Mouse (Mus musculus) heart, postnatal 0 days (tissue): ENCODE results near the gene Il17rb. TPM values are rescaled to one million over a fixed set of nuclear protein-coding genes. Genes with fewer than 3 reads are reported as not detected.

Experiments
- ATAC-seq: fragments of 200-750 bp; cut with Nextera tagmentation; 2 replicates; pipeline ENCODE4 v1.8.0; 2017; ENCODE audit warnings: low read depth, moderate number of reproducible peaks, moderate library complexity; ENCODE audit not compliant: insufficient read depth
- DNase-seq: peaks from one replicate; pipeline ENCODE4 v3.0.0-alpha.2; 2016; ENCODE audit warnings: low spot score
- H3K27ac ChIP-seq: fragments of 300-500 bp; sonication (generic); 2 replicates; pipeline ENCODE4 v1.5.1; 2014; ENCODE audit warnings: low read depth, mild to moderate bottlenecking
- H3K27me3 ChIP-seq: fragments of 300-500 bp; sonication (generic); 2 replicates; pipeline ENCODE4 v1.6.1; 2014; ENCODE audit warnings: low read length, mixed read lengths; ENCODE audit not compliant: control insufficient read depth, insufficient read depth
- H3K36me3 ChIP-seq: fragments of 300-500 bp; sonication (generic); replicated peaks from 2 replicates; pipeline ENCODE4 v1.6.1; 2014; ENCODE audit warnings: low read length, mixed read lengths; ENCODE audit not compliant: control insufficient read depth, insufficient read depth
- H3K4me1 ChIP-seq: fragments of 300-500 bp; sonication (generic); 2 replicates; pipeline ENCODE4 v1.6.1; 2014; ENCODE audit warnings: antibody characterized with exemption; ENCODE audit not compliant: control insufficient read depth, insufficient read depth
- H3K4me2 ChIP-seq: fragments of 300-500 bp; sonication (generic); 2 replicates; pipeline ENCODE4 v1.6.1; 2014; ENCODE audit warnings: low read depth, mild to moderate bottlenecking, low read length, moderate library complexity
- H3K4me3 ChIP-seq: fragments of 300-500 bp; sonication (generic); 2 replicates; pipeline ENCODE4 v1.5.1; 2014; ENCODE audit warnings: low read depth, low read length
- H3K9ac ChIP-seq: fragments of 300-500 bp; sonication (generic); replicated peaks from 2 replicates; pipeline ENCODE4 v1.6.1; 2014; ENCODE audit warnings: low read depth, low read length, mixed read lengths
- H3K9me3 ChIP-seq: fragments of 300-500 bp; sonication (generic); replicated peaks from 2 replicates; pipeline ENCODE4 v1.6.1; 2016; ENCODE audit warnings: low read length; ENCODE audit not compliant: control insufficient read depth
- CTCF ChIP-seq: IDR thresholded peaks from 2 replicates; pipeline ENCODE4 v1.5.1; 2016; ENCODE audit warnings: antibody characterized with exemption, control low read depth, low read depth
- EP300 ChIP-seq: IDR thresholded peaks from 2 replicates; pipeline ENCODE4 v1.6.1; 2016; ENCODE audit warnings: antibody characterized with exemption, low read depth
- WGBS: fragments of 180-500 bp; shearing (Covaris S2); extraction: QIAGEN DNeasy Blood & Tissue Kit; methylation state at CpG from one replicate; pipeline ENCODE4 v1.1.7; 2014; 5-methylcytosine and 5-hydroxymethylcytosine counted together
- polyA plus RNA-seq: library from polyadenylated mRNA; unstranded; fragments of >200 nt; fragmentation: Nextera tagmentation; extraction: Ambion mirVana; gene quantifications from 2 replicates; pipeline ENCODE4 v1.2.1, GENCODE M21; 2015
- total RNA-seq: library from RNA; depleted of rRNA; stranded (reverse); fragments of >200 nt; gene quantifications from 2 replicates; pipeline ENCODE4 v1.2.3, GENCODE M21; 2014; ENCODE audit warnings: low replicate concordance

The Il17rb gene
- total and polyA plus RNA-seq, 2 experiments from 2014 or later = 0.22 TPM; not detected in 1

- no peaks in the 10 kb centered on the region for H3K36me3 ChIP-seq
- DNase-seq (no peak), ATAC-seq (no peak)
- no peak overlapping the region for H3K27ac ChIP-seq
- no peaks in the 10 kb centered on the region for H3K4me1 ChIP-seq
- H3K9me3 ChIP-seq = no peaks in the 10 kb centered on the region
- WGBS = 91% methylated on average over 8 of the region's 8 CpGs
- TF ChIP-seq CTCF (no peak), EP300 (no peak)
- no peak overlapping the region for H3K4me2 ChIP-seq
- no peaks in the 10 kb centered on the region for H3K27me3 ChIP-seq
- H3K4me3 ChIP-seq = no peak overlapping the region
- no peak overlapping the region for H3K9ac ChIP-seq
Observed at GRCm38 (mm10) chr14:30019375-30019774, 10.7 kb upstream of the Il17rb start.

DNA sequence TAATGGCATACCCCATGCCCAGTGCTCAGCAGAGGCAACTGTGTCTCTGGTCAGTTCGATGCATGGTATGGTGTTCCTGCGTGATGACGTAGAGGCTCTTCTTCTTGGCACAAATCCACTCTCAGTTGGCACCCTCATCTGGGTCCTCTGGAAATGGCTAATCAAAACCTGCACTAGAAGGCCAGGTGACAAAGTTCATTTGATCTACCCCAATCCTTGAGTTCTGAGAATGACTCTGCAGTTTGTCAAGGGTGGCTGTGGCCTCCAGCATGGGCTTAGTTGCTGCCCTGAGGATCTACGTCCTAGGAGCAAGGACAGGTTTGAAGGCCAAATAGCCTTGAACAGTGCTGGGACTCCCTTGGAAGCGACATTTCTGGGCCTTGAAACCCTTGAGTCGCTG, 10.2 kb upstream of the Il17rb start:
- no peak overlapping the region for H3K4me3 ChIP-seq
- H3K4me2 ChIP-seq = no peak overlapping the region
- H3K27me3 ChIP-seq = no peaks in the 10 kb centered on the region
- no peak for DNase-seq
- no peaks in the 10 kb centered on the region for H3K36me3 ChIP-seq
- H3K9ac ChIP-seq = no peak overlapping the region
- TF ChIP-seq EP300 = no peak
- no peak for TF ChIP-seq CTCF
- no peak for ATAC-seq
- 84% methylated on average over 6 of the region's 6 CpGs for WGBS
- H3K27ac ChIP-seq = no peak overlapping the region
- no peaks in the 10 kb centered on the region for H3K9me3 ChIP-seq
- no peaks in the 10 kb centered on the region for H3K4me1 ChIP-seq

DNA sequence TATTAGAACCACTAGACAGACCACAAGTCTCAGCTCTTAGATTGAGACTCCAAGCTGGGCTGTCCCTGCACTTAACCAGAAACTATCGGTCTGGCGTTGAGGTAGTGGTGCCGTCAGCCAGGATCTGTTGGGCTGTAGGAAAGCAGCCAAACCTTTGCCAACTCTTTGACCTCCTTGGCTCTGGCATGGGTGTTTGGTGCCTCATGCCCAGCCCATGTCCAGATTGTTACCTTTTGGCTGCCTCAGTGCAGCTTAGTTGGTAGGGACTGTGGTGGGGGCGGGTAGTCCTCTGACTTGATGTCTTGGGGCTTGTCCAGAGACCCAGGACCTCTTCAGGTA, 9.7 kb upstream of the Il17rb start:
- Histone ChIP-seq H3K27ac (no peak overlapping the region), H3K4me3 (no peak overlapping the region), H3K27me3 (no peaks in the 10 kb centered on the region), H3K36me3 (no peaks in the 10 kb centered on the region), H3K4me1 (no peaks in the 10 kb centered on the region), H3K4me2 (no peak overlapping the region), H3K9ac (no peak overlapping the region), H3K9me3 (no peaks in the 10 kb centered on the region)
- ATAC-seq = no peak
- DNase-seq = no peak
- WGBS = 88% methylated on average over 4 of the region's 4 CpGs
- no peak for TF ChIP-seq EP300
- no peak for TF ChIP-seq CTCF

GRCm38 (mm10) chr14:30017794-30018462, 9.2 kb upstream of the Il17rb start:
- Histone ChIP-seq H3K4me1 (no peaks in the 10 kb centered on the region), H3K9me3 (no peaks in the 10 kb centered on the region), H3K27me3 (no peaks in the 10 kb centered on the region), H3K4me2 (no peak overlapping the region), H3K9ac (no peak overlapping the region), H3K4me3 (no peak overlapping the region), H3K27ac (no peak overlapping the region), H3K36me3 (no peaks in the 10 kb centered on the region)
- TF ChIP-seq CTCF (no peak), EP300 (no peak)
- no peak for ATAC-seq
- 78% methylated on average over 8 of the region's 8 CpGs for WGBS
- no peak for DNase-seq

GRCm38 (mm10) chr14:30016666-30017065, 8.0 kb upstream of the Il17rb start:
- ATAC-seq (no peak), DNase-seq (no peak)
- no peaks in the 10 kb centered on the region for H3K36me3 ChIP-seq
- 78% methylated on average over 5 of the region's 5 CpGs for WGBS
- no peak overlapping the region for H3K4me2 ChIP-seq
- H3K9me3 ChIP-seq = no peaks in the 10 kb centered on the region
- no peak for TF ChIP-seq CTCF
- no peak overlapping the region for H3K9ac ChIP-seq
- H3K4me3 ChIP-seq = no peak overlapping the region
- H3K27me3 ChIP-seq = no peaks in the 10 kb centered on the region
- no peak overlapping the region for H3K27ac ChIP-seq
- no peaks in the 10 kb centered on the region for H3K4me1 ChIP-seq

GRCm38 (mm10) chr14:30015008-30015407, 6.3 kb upstream of the Il17rb start:
- no peaks in the 10 kb centered on the region for H3K9me3 ChIP-seq

More at GRCm38 (mm10) chr14:30015008-30015407, 6.3 kb upstream of the Il17rb start:
- Histone ChIP-seq H3K9ac (no peak overlapping the region), H3K4me3 (no peak overlapping the region), H3K27ac (no peak overlapping the region), H3K36me3 (no peaks in the 10 kb centered on the region), H3K4me1 (no peaks in the 10 kb centered on the region), H3K4me2 (no peak overlapping the region; the same call in 1 of the 2 replicates), H3K27me3 (peaks cover 1% of the 10 kb centered on the region; the same call in 1 of the 2 replicates)
- DNase-seq = no peak
- 67% methylated on average over 1 of the region's 1 CpGs for WGBS
- TF ChIP-seq CTCF = no peak
- no peak for TF ChIP-seq EP300
- ATAC-seq = no peak
